Mouse (Mus musculus) testis, adult 2 months (tissue): ENCODE measurements around the gene Wdr64.

ENCODE experiments used
- CTCF ChIP-seq: fragments of 200-500 bp; IDR thresholded peaks from 2 replicates; pipeline ENCODE4 v1.5.1; 2012; ENCODE audit warnings: low read depth, mild to moderate bottlenecking, inconsistent platforms, low read length, moderate library complexity; ENCODE audit not compliant: control insufficient read depth, insufficient read depth, insufficient replicate concordance
- POLR2A ChIP-seq: fragments of 200-500 bp; IDR thresholded peaks from 2 replicates; pipeline ENCODE4 v1.6.1; 2012; ENCODE audit warnings: low read depth, mild to moderate bottlenecking, inconsistent platforms, low read length, moderate library complexity; ENCODE audit not compliant: control insufficient read depth

DNA sequence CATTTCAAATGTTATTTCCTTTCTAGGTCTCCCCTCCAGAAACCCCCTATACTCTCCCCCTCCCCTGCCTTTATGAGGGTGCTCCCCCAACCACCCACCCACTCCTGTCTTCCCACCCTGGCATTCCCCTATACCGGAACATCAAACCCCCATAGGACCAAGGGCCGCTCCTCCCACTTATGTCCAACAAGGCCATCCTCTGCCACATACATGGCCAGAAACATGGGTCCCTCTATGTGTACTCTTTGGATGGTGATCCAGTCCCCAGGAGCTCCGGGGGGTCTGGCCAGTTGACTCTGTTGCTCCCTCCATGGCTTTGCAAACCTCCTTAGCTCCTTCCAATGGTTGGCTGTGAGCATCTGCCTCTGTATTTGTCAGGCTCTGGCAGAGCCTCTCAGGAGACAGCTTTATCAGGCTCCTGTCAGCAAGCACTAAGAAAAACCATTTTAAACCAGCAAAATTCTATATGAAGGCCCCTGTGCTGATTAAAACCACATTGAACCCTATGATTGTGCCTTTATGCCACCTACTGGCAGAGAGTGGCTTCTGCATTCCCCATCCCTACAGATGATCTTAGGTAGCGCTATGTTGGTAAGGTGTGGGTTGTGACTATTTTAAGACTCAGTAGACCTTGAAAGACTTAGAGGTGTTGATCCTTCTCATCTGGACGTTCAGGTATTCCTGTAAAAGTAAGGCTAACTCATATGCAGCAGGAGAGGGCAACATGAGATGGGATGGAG lies 29.6 kb upstream of the Wdr64 start:
- TF ChIP-seq CTCF: no peak
- no peak for TF ChIP-seq POLR2A
